Mouse (Mus musculus): ENCODE measurements around the gene Gm9844. TPM values are rescaled to one million over a fixed set of nuclear protein-coding genes. Genes with fewer than 3 reads are reported as not detected.

Gm9844 gene
- 1.7 and 1.9 TPM in 2 replicates for polyA plus RNA-seq (2012; rRNA removed)

DNA sequence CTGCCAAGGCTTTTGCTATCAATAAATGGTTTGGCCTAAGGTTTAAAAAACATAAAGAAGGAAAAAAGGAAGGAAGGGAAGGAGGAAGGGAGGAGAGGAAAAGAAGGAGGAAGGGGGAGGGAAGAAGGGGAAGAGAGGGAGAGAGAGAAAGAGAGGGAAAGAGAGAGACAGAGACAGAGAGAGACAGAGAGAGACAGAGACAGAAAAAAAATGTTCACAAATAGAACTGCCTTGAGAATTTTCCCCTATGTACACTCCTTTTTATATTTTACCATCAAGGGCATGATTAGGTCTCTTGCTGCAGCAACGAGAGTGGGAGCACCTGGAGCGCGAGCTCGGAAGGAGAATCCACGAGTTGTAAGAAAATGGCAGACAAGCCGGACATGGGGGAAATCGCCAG, at the start of gene Gm9844:
Gene Gm9844 (plus strand): TSS at position 301 of the 400 bp plus-strand sequence.

DNA sequence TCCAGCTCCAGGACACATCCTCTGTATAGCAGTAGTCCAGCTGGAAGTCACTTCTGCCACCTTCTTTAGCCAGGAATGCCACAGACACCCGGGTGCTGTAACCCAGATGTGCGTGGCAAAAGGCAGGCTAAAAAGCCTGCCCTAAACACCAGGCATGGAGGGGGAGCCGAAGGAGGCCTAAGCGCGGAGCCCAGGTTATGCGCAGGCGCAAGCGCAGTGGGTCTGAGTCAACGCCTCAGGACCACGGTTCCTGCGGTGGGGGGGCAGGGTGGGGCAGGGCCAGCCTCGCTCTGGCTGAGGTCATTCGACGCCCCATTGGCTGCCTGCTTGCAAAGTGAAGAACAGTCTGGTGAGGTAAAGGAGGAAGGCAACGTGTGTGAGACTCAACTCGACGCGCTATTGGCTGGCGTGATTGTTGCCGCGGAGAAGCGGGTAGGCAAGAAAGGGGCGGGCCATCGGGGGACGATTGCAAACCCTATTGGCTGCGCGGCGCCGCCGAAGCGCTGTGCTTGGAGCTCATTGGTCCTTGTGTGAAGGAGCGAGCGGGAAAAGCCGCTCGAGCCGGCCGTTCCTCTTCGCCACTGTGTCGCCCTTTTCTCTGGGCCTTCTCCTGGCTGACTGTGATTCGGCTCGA, 7.6 kb downstream of the Gm9844 start, which contains the start of the genes Lypd4 and Dmrtc2:
Gene Lypd4 (minus strand): TSS at position 410 of the 634 bp plus-strand sequence.
Gene Dmrtc2 (plus strand): TSS at position 526 of the 634 bp plus-strand sequence.

DNA sequence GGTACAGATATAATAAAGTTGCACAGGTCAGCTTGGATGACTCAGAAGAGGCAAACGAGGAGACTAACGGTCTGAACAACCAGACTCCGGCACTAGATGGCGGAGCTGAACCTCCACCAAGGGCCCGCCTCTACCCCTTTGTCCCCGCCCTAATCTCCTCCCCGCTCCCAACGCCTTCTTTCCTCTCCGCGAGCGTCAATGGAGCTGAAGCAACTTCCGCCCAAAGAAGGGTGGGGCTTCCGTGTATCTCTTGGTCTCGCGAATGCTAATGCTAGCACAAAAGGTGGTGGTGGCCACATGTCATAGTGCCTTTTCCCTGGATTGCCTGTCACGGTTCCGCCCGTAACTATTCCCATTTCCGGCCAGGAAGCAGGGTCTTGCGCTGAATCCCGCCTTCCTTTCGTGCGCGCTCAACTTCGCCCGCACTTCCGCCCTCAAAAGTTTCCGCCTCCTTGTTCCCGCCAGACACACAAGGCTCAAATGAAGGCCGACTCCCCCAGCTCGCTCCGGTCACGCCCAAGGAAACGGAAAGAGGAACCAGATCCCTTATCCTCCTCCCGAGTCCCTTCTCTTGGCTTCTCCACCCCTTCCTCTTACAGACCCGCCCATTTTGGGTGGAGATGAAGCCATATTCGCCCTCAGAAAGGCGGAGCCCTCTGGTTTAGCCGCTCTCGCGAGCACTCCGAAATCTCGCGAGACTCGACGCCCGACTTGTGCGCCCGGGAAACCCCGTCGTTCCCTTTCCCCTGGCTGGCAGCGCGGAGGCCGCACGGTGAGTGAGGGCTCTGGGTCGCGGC, 22.1 kb downstream of the Gm9844 start, which contains the start of gene Rps19:
Gene Rps19 (plus strand): TSS at position 476 of the 797 bp plus-strand sequence.

DNA sequence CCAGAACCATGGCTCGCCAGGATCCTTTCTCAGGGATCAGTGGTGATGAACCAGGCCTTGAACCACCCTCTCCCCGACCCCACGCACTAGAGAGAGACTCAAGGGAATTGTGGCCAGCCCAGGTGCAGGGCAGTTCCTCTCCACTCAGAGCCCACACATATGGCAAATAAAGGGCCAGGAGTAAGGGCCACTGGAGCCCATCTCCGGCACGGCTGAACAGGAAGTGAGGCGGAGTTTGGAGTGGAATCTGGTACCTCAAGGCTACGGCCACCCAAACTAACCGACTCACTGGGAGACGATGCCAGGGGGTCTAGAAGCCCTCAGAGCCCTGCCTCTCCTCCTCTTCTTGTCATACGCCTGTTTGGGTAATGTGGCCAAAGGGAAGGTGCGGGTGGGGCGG, 35.2 kb downstream of the Gm9844 start, which contains the start of gene Cd79a:
Gene Cd79a (plus strand): TSS at position 158 of the 400 bp plus-strand sequence.

DNA sequence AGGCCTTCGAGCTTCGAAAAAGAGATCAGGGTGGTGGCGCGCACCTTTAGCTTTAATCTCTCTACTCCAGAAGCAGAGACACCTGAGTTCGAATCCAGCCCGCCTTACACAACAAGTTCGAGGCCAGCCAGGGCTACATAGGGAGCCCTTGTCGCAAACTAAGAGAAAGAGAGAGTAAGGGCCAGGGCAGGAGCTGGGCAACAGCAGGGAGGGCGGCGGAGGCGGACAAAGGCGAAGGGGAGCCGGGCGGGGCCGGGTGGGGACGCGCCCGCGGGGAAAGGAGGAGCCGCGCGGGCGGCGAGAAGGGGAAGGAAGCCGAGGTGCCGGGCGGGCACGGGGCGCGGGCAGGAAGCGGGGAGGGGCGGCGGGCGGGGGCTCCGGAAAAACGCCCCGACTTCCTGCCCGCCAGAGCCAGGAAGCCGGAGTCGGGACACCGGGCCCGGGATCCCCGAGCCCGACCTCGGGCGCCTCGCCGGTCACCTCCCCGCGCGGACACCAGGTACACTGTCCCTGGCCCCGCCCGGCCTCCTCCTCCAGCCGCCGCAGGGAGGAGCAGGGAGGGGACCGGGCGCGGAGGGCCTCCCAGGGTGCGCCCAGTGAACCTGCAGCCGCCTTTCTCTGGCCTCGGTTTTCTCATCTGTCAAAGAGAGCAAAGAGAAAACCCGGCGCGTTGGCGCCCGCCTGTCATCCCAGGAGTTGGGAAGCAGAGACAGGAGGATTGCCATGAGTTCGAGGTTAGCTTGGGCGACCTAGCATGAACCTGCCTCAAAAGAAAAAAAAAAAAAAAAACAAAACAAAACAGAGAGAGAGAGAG, 40.8 kb downstream of the Gm9844 start, which contains the start of gene Arhgef1:
Gene Arhgef1 (plus strand): TSS at position 283 of the 814 bp plus-strand sequence.

Other genes starting within 250 kb of the Gm9844 start
- gene Lypd3, start 225.7 kb upstream of the Gm9844 start, polyA plus RNA-seq (2012; rRNA removed) = 0.16 TPM in 1 of 2 replicates, not detected in the other
- gene Tex101, start 185.5 kb upstream of the Gm9844 start, polyA plus RNA-seq (2012; rRNA removed) = not detected in 2 replicates
- not detected in 2 replicates for gene BC049730, start 153.0 kb upstream of the Gm9844 start, polyA plus RNA-seq (2012; rRNA removed)
- not detected in 2 replicates for gene Gm4763, start 135.3 kb upstream of the Gm9844 start, polyA plus RNA-seq (2012; rRNA removed)
- gene Cd177, start 101.9 kb upstream of the Gm9844 start, polyA plus RNA-seq (2012; rRNA removed) = 0.75 and 1.2 TPM in 2 replicates
- gene Ceacam10, start 85.0 kb upstream of the Gm9844 start, polyA plus RNA-seq (2012; rRNA removed) = 0.24 and 0.32 TPM in 2 replicates
- gene Lypd4, start 7.7 kb downstream of the Gm9844 start, polyA plus RNA-seq (2012; rRNA removed) = not detected in 2 replicates
- not detected in 2 replicates for gene Dmrtc2, start 7.8 kb downstream of the Gm9844 start, polyA plus RNA-seq (2012; rRNA removed)
- 596 and 702 TPM in 2 replicates for gene Rps19, start 22.2 kb downstream of the Gm9844 start, polyA plus RNA-seq (2012; rRNA removed)
- 0.87 and 1.1 TPM in 2 replicates for gene Cd79a, start 35.2 kb downstream of the Gm9844 start, polyA plus RNA-seq (2012; rRNA removed)
- 36.8 and 43.9 TPM in 2 replicates for gene Arhgef1, start 40.7 kb downstream of the Gm9844 start, polyA plus RNA-seq (2012; rRNA removed)
- not detected in 2 replicates for gene Gm4881, start 82.3 kb downstream of the Gm9844 start, polyA plus RNA-seq (2012; rRNA removed)
- 40.1 and 44.3 TPM in 2 replicates for gene Rabac1, start 110.5 kb downstream of the Gm9844 start, polyA plus RNA-seq (2012; rRNA removed)
- gene Atp1a3, start 143.7 kb downstream of the Gm9844 start, polyA plus RNA-seq (2012; rRNA removed) = 0.26 and 0.41 TPM in 2 replicates
- 3.9 and 4.4 TPM in 2 replicates for gene Grik5, start 210.1 kb downstream of the Gm9844 start, polyA plus RNA-seq (2012; rRNA removed)
- gene Zfp574, start 210.4 kb downstream of the Gm9844 start, polyA plus RNA-seq (2012; rRNA removed) = 5.2 and 5.9 TPM in 2 replicates